30 mouse cellular contexts compared by ENCODE assay signal in genomic region chr1:25435506-25435905, GRCm38 (mm10).
DNase-seq lines count a peak whose midpoint lies in the region; ATAC-seq and TF ChIP-seq lines count a peak whose summit lies in the region.
"Had no signal": no experiment of that assay in that cellular context is flagged by ENCODE, and none has a peak within 500 bp of the region (broad histone marks: within the 10 kb centered on the region; RNA-seq: fewer than 3 reads in every experiment).

No protein-coding gene starts in this region.

- no peak overlapping the region for H3K4me3 ChIP-seq in forebrain, postnatal 0 days (ENCODE audit: low read depth, low read length)
- no peak overlapping the region for H3K4me3 ChIP-seq in forebrain, embryonic 10.5 days
- no peak overlapping the region for H3K4me3 ChIP-seq in lung, embryonic 14.5 days (ENCODE audit: low read depth, low read length)
- H3K4me3 ChIP-seq: hindbrain, embryonic 12.5 days; layer of hippocampus, adult 2 months; left cerebral cortex, adult 2 months; limb, embryonic 13.5 days; liver, embryonic 13.5 days; neural tube, embryonic 13.5 days had no signal

- no peaks in the 10 kb centered on the region for H3K4me1 ChIP-seq in forebrain, postnatal 0 days (ENCODE audit: insufficient read depth)
- no peaks in the 10 kb centered on the region for H3K4me1 ChIP-seq in forebrain, embryonic 10.5 days
- H3K4me1 ChIP-seq in lung, embryonic 14.5 days (ENCODE audit: insufficient read depth) = no peaks in the 10 kb centered on the region
- H3K4me1 ChIP-seq: hindbrain, embryonic 12.5 days; limb, embryonic 13.5 days; liver, embryonic 13.5 days; neural tube, embryonic 13.5 days had no signal

- H3K36me3 ChIP-seq in forebrain, postnatal 0 days (ENCODE audit: insufficient read depth) = no peaks in the 10 kb centered on the region
- no peaks in the 10 kb centered on the region for H3K36me3 ChIP-seq in forebrain, embryonic 10.5 days (replicated peaks)
- no peaks in the 10 kb centered on the region for H3K36me3 ChIP-seq in lung, embryonic 14.5 days (ENCODE audit: insufficient read depth)
- H3K36me3 ChIP-seq: G1E; hindbrain, embryonic 12.5 days; limb, embryonic 13.5 days; liver, embryonic 13.5 days; neural tube, embryonic 13.5 days had no signal

- no peak overlapping the region for H3K4me2 ChIP-seq in forebrain, postnatal 0 days (ENCODE audit: low read depth)
- H3K4me2 ChIP-seq in lung, embryonic 14.5 days = no peak overlapping the region
- H3K4me2 ChIP-seq: heart, embryonic 11.5 days; hindbrain, embryonic 12.5 days; limb, embryonic 13.5 days; liver, embryonic 13.5 days; midbrain, embryonic 11.5 days; neural tube, embryonic 13.5 days had no signal

- no peak for TF ChIP-seq CTCF in forebrain, postnatal 0 days (IDR thresholded peaks at IDR 0.05; ENCODE audit: low read depth)
- no peak for TF ChIP-seq CTCF in lung, embryonic 14.5 days (IDR thresholded peaks at IDR 0.05; ENCODE audit: low read depth)

- DNase-seq in adrenal gland, postnatal 10 days = peak; percentile 7
- DNase-seq in adrenal gland, postnatal 14 days = no peak
- DNase-seq in forebrain, postnatal 0 days = peak; percentile 14
- no peak for DNase-seq in forebrain, embryonic 10.5 days (ENCODE audit: extremely low spot score, low spot score)
- peak; percentile 26 for DNase-seq in lung, embryonic 14.5 days
- no peak for DNase-seq in lung, postnatal 4 days
- no peak for DNase-seq in embryo, embryonic 11 days
- DNase-seq: adrenal gland, postnatal 36 days; cerebellum, adult 9-10 months; gastrocnemius, postnatal 25 days; heart, adult 11 months; heart, postnatal 36 days; kidney, postnatal 25 days; liver, embryonic 13.5 days; lung, adult 18-20 months; lung, postnatal 10 days; right cerebral cortex, postnatal 4 days; thymus, adult 18-20 months; thymus, postnatal 36 days had no signal

- 20% methylated on average over 2 of the region's 2 CpGs for WGBS in forebrain, postnatal 0 days
- WGBS in forebrain, embryonic 10.5 days = 65% methylated on average over 2 of the region's 2 CpGs
- WGBS in lung, embryonic 14.5 days = 44% methylated on average over 2 of the region's 2 CpGs

- H3K27me3 ChIP-seq in forebrain, postnatal 0 days (ENCODE audit: insufficient read depth, low read length) = no peaks in the 10 kb centered on the region
- H3K27me3 ChIP-seq in forebrain, embryonic 10.5 days (ENCODE audit: poor library complexity, severe bottlenecking) = no peaks in the 10 kb centered on the region
- no peaks in the 10 kb centered on the region for H3K27me3 ChIP-seq in lung, embryonic 14.5 days (ENCODE audit: insufficient read depth, low read length)
- H3K27me3 ChIP-seq: hindbrain, embryonic 12.5 days; limb, embryonic 13.5 days; liver, embryonic 13.5 days; neural tube, embryonic 13.5 days had no signal

- H3K9ac ChIP-seq in forebrain, postnatal 0 days = no peak overlapping the region
- H3K9ac ChIP-seq in lung, embryonic 14.5 days = no peak overlapping the region
- H3K9ac ChIP-seq: hindbrain, embryonic 12.5 days; limb, embryonic 13.5 days; liver, embryonic 13.5 days; neural tube, embryonic 13.5 days had no signal

- no peak overlapping the region for H3K27ac ChIP-seq in forebrain, postnatal 0 days (ENCODE audit: low read depth, low read length)
- no peak overlapping the region for H3K27ac ChIP-seq in forebrain, embryonic 10.5 days
- H3K27ac ChIP-seq in lung, embryonic 14.5 days (ENCODE audit: low read depth) = no peak overlapping the region
- H3K27ac ChIP-seq: hindbrain, embryonic 12.5 days; layer of hippocampus, adult 2 months; left cerebral cortex, adult 2 months; limb, embryonic 13.5 days; liver, embryonic 13.5 days; neural tube, embryonic 13.5 days; stomach, postnatal 0 days had no signal

- no peaks in the 10 kb centered on the region for H3K9me3 ChIP-seq in forebrain, postnatal 0 days (ENCODE audit: low read length)
- H3K9me3 ChIP-seq in forebrain, embryonic 10.5 days = no peaks in the 10 kb centered on the region
- no peaks in the 10 kb centered on the region for H3K9me3 ChIP-seq in lung, embryonic 14.5 days (ENCODE audit: low read depth, low read length)
- H3K9me3 ChIP-seq: hindbrain, embryonic 12.5 days; limb, embryonic 13.5 days; liver, embryonic 13.5 days; neural tube, embryonic 13.5 days had no signal

- no peak for ATAC-seq in forebrain, postnatal 0 days
- no peak for ATAC-seq in lung, embryonic 14.5 days (ENCODE audit: insufficient read depth)
- ATAC-seq in megakaryocyte, adult 5-6 weeks (ENCODE audit: poor library complexity, severe bottlenecking) = no peak
- ATAC-seq: intestine, postnatal 0 days had no signal

Comparison
In these comparisons a context has a peak if more than half of its experiments do, and no peak if none do; other contexts are left out.
1. DNase-seq: peak in adrenal gland, postnatal 10 days (single experiment), forebrain, postnatal 0 days (single experiment) and lung, embryonic 14.5 days (single experiment); none in adrenal gland, postnatal 14 days (single experiment), forebrain, embryonic 10.5 days (single experiment), lung, postnatal 4 days (0 of 2) and embryo, embryonic 11 days (single experiment).